Mouse (Mus musculus) kidney, adult 2 months (tissue): Measurements from ENCODE around the gene Gm49361.

ENCODE experiments used
- CTCF ChIP-seq: fragments of 200-500 bp; conservative IDR thresholded peaks from 2 replicates; pipeline ENCODE4 v1.5.1; 2011; ENCODE audit warnings: low read depth, mild to moderate bottlenecking, control low read depth, low read length, moderate library complexity, mixed read lengths; ENCODE audit not compliant: insufficient read depth, insufficient read length
- POLR2A ChIP-seq: fragments of 200-500 bp; IDR thresholded peaks from one replicate; pipeline ENCODE4 v1.6.1; 2011; ENCODE audit warnings: low read depth, low read length, control low read depth

DNA sequence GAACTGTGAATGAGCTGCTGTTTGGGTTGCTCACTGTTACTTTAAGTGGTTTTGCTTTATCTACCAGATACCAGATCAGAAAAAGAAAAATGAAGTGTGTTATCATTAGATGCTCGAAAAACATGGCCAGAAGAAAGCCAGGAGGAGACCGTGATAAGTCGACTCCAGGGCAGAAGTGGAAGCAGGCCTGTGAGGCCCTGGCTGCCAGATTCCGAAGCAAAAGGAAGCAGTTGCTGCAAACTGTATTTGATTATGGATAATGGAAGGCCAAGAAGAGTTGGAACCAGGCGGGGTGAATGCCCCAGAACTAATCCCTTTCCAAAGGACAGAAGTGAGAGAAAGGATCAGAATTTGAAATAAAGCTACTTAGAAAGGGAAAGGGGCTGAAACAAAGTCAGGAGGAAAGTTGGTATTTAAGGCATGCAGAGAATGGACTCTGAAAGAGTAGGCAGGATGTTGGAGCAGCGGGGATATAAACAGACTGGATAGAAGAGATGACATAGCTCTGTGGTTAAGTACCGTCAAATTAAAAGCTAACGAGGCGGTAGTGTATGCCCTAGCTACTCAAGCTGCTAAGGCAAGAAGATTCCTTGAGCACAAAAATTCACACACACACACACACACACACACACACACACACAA lies 7.6 kb upstream of the Gm49361 start:
- TF ChIP-seq CTCF (no peak), POLR2A (no peak)
